Mouse (Mus musculus): ENCODE measurements around the gene Ptprm.
A peak's percentile ranks its signal among the peaks of the same experiment; 100 is the strongest.

Gene Ptprm

DNA sequence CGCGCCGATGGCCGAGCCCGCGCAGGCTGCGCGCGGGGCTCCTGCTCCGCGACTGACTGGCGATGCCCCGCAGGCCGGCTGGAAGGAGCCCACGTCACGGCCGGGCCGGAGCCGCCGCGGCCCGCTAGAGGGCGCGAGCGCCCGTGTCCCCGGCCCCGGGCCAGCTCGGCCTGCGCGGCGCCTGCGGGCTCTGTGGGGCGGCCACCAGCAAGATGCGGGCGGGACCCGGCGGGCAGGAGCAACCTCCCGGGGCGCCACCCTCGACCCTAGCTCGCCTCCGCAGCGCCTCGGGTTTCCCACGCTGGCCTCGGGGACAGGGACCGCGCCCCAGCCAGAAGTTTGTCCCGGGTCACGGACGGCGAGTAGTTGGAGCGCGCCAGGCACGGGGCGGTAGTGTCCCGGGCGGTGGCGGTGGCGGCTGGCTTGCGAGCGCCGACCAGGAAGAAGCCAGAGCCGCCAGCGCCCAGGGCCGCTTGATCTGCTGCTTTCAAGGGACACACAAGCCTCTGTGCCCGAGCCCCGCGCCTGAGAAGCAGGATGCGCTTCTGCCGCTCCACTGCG is at the start of gene Ptprm:
Gene Ptprm (minus strand): TSS at position 7 of the 561 bp plus-strand sequence.
- peak; percentile 49 for DNase-seq (ENCODE audit: low read depth, low spot score)

DNA sequence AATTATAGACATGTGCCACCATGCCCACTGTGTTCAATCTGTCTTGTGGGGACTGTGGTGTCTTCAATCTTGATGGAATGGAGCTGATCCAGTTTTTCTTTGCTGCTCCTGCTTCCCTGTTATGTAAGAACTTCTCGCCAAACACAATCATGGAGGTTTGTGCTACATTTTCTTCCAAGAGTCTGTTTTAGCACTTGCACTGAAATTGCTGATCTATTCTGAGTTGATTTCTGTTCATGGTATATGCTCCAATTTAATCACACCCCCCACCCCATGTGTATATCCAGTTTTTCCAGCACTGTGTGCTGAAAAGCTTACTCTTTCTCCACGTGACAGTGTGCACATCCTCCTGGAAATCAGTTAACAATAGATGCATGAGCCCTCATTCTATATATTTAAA is 41.9 kb upstream of the Ptprm start:
- no peak for DNase-seq (ENCODE audit: low read depth, low spot score)

DNA sequence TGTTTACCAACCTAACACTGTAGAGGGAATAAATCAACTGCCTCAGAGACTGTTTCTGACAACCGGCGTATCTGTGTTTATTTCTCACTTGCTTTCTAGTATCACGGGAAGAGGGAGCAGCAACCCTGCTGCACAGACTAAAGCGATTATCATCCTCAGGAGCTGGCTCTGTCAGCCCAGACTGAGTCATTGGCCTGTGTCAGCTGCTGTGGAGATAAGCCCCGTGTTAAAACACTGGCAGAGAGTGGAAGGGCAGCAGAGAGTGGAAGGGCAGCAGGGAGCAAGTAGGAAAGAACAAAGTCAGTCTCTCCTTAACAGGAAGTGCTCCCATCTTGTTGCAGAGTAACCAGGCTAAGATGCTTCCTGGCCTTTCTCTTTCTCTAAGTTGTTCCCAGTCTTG is 36.6 kb upstream of the Ptprm start:
- no peak for DNase-seq (ENCODE audit: low read depth, low spot score)

DNA sequence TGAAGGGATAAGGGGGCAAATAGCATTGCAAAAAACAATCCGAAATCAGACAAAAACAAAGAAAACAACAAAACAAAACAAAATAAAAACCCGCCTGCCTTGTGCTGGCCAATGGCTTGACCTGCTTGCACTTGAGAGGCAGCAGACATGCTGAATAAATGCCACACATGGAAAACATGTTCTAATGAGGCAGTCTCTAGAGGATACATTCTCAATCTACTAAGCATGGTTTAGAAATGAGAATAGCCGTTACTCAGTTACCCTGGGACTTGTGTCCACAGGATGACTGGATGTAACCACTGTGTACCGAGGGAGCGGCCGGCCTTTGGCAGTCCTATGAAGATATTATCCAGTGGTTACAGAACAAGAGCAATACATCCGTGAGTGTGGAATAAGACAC is 33.9 kb upstream of the Ptprm start:
- DNase-seq (ENCODE audit: low read depth, low spot score): no peak

DNA sequence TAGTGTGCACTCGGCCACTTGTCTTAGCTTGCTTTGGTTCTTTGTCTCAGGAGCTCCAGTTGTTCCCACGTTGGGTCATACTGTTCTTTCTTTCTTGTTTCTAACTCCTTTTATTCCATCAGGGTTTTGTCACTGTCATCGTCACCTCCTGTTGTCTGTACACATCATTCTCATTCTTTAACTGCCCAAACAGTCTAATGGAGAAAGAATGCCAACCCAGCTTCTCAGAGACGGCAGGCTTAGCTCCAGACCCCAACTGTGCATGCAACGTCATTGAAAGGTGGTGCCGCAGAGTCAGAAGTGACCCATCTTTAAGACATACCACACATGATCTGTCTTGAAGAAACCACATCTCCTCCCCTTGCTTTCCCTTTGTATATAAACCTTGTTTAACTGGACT is 31.0 kb upstream of the Ptprm start:
- no peak for DNase-seq (ENCODE audit: low read depth, low spot score)

DNA sequence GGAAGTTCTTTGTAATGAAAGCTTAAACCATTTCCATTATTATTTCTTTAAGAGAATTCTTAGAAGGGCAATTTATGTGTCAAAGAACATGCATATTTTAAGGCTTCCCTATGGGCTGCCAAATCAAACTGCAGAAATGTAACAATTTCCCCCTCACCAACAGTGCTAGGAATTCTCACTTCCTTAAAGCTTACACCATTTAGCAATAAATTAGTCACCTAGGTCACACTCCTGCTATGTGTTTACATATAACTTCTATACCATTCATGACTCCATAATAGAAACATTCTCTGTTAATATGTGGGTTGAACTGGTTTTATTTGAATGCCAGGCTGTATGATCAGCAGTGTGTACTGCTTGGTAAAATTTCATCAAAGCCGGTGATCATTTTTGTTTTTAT is 29.4 kb upstream of the Ptprm start:
- DNase-seq (ENCODE audit: low read depth, low spot score): no peak

DNA sequence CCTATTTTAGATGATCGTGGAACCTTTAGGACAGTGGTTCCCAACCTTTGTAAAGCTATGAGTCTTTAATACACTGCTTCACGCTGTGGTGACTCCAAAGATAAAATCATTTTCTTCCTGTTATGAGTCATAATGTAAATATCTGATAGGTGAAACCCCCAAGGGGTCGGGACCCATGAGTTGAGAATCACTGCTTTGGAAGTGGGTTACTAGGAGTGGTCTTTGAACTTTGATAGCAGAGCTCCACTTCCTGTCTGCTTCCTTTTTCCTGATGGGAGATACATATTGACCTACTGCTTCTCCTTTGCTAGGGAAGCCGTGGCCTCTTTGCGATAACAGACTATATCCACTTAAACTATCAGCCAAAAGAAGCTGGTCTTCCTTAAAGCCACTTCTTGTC is 27.4 kb upstream of the Ptprm start:
- no peak for DNase-seq (ENCODE audit: low read depth, low spot score)

DNA sequence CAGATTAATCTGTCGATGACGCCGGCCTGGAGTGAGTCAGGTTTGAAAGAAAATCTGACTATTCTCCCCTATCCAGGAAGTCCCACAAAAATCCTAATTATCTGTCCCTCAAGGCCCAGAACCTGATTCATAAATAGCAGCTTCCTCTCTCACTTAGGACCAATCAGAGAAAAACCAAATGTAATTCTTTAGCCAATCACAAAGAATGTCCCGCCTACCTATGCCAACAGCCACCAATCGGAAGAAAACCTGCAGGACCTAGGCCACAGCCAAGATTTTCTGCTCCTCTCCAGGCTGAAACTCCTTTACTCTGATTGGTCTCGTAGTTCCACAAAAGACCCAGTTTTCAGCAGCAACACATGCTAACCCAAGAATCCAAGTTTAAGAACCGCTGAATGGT is 13.6 kb upstream of the Ptprm start:
- no peak for DNase-seq (ENCODE audit: low read depth, low spot score)

DNA sequence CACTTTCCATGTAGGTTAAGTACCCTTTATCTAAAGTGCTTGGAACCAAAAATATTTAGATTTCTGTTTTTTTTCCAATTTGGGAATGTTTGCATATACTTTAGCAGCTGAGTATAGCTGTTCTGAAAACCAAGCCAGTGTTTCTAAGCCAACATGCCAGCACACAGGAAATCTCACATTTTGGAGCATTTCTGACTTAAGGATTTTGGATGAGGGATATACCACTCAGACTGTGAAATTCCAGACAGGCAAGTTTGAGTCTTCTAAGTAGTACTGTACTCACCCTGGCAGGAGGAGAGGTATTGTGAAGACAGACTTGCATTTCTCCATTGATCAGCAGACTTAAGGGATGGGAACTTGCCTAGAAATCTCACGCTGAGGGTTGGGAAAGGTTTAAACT is 10.2 kb upstream of the Ptprm start:
- DNase-seq (ENCODE audit: low read depth, low spot score): no peak

DNA sequence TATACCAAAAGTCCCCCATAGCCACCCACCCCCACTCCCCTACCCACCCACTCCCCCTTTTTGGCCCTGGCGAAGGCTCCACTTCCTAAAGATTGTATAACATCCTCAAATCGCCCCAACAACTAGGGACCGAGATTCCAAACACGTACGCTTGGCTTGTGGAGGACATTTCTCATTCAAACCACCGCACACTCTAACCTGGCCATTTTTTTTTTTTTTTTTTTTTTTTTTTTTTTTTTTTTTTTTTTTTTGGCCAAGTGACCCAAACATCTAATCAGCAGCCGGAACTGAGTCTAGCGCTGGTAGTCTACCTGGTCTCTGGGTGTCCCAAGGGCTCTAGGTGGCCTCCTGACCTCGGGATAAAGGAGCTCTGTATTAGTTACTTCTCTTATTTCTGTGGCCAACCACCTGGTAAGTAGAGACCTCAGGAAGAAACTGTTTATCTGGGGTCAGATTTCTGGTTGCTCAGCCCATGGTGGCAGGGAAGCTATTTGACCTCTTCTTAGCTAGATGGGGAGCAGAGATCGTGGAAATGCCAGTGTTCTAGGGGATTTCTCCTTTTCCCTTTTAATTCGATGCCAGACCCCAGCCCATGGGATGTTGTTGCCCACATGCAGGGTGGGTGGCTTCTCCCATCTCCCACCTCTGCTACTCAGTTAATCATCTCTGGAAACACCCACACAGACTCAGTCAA is 9.3 kb upstream of the Ptprm start:
- no peak for DNase-seq (ENCODE audit: low read depth, low spot score)

DNA sequence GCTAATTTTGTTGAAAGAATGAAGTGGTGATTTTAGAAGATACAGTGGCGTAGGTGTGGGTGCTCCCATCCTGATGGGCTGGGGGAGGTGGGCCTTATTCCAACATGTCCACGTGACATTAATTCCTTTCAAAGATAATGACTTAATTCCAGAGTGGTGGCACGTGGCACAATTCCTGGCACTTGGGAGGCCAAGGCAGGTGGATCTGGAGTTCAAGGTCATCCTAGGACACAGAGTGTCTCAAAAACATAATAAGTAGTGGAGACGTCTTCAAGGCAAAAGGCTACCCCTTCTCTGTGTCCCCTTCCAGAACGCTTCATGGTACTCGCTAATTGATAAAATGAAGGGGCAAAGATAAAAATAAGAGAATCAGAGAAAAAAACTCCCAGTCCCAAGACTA is 7.9 kb upstream of the Ptprm start:
- no peak for DNase-seq (ENCODE audit: low read depth, low spot score)

DNA sequence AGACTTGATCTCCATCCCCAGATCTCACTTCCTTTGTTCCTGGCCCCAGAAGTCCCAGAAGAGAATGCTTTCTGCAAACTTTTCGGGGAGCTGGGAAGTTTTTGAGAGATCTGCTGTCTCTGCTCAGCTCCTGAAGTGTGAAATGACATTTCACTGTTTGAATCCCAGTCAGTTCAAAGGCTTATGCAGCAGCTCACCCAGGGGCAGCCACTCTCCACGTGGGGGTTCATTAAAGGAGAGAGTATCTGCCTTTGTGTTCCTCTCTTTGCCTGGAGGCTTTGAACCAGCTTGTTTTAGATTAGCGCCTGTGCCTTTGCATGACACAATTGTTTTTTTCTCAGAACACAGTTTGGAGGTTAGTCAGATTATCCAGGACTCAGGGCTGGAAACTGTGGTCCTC is 6.3 kb upstream of the Ptprm start:
- DNase-seq (ENCODE audit: low read depth, low spot score): no peak

DNA sequence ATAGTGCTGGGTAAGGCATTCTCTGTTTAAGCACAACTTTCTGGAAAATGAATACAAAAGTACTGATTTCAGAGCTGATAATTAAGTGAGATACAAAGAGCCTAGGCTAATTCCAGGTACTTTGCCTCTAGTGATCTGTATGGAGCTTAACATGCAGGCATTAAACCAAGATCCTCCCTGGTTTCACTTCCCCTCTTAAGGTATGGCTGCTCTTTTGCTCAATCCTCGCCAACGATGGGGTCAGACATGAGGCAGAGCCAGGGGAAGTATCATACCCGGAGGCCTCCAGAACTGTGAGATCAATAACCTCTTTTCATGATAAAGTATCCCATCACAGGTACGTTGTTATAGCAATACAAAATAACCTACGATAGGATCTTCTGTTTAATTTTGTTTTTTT is 5.3 kb upstream of the Ptprm start:
- DNase-seq (ENCODE audit: low read depth, low spot score): no peak

DNA sequence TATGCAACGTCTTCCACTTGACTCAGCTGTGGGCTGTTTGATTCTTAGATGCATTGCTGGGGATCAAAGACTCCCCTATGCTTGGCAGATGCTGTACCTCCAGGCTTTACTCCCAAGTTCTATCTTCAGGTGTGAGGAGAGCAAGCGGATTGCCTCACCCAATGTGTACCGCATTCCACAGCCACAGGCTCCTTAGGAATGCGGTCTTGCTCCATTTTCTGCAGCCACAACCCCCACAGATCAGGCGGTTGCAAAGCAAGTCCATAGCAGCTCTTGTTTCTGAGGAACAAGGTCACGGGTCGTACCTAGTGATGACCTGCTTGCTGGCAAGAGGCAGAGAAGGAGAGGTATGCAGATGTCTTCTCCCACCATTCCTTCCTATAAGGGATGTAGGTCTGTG is 4.3 kb upstream of the Ptprm start:
- DNase-seq (ENCODE audit: low read depth, low spot score): peak; percentile 22

DNA sequence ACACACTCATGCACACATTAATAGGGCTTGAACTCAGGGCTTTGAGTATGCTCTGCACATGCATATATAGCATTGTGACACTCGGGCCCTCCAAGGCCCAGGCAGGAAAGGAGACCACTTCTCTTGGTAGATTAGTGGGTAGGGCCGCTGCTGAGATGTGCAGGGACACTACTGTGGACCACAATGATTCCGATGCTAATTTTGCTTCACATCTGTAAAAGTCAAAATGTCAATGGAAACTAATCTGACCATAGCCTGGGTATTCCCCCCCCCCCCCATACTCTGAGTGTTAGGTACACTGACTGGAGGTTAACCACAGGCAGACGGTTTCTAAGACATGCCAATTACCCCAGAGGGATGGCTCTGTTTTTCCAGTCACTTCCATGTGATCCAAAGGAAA is 2.9 kb upstream of the Ptprm start:
- no peak for DNase-seq (ENCODE audit: low read depth, low spot score)

DNA sequence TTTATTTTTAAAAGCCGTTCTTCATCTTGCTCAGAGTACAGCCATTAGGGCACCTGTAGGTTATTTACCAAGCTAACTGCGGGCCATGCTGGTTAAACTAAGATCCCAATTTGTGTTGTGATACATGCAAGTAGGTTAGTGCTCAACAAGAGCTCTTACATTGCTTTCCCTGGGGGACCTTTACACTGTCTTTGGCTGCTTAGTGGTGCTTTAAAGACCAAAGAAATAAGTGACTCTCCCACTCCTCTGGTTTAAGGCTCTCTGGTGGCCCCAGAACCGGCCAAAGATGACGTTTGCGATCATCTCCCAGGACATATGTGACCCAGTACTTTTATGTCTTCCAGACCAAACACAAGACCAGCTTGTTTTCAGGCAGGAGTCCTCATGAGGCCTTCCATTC is 994 bp upstream of the Ptprm start:
- DNase-seq (ENCODE audit: low read depth, low spot score): peak; percentile 6

DNA sequence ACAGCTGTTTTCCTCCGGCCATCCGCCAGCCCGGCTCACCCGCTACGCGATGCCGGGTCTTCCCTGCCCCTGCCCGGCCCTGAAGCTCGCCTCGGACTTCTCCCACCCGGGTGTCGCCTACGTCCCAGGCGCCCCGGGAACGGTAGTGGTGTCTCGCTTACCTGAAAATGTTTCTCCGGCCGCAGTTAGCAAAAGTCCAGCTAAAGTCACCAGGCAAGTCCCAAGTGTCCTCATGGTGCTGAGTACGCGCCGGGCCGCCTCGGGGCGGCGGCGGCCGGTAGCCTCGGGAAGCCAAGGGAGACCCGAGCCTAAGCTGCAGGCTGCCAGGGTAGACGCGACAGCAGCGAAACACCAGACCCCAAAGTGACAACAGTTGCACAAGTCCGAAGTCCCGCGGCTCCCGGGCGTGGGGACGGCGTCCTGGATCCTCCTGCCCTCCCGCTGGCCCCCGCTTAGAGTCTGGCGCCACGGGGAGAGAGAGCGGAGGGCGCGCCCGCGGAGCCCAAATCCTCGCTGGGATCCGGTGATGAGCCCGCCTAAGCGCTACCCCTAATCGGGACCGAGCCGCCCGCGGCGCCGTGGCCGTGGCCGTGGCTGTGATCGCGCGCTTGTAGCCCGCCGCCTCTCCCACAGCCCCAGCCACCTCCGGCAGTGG is 334 bp downstream of the Ptprm start:
- peak; percentile 7 for DNase-seq (ENCODE audit: low read depth, low spot score)

DNA sequence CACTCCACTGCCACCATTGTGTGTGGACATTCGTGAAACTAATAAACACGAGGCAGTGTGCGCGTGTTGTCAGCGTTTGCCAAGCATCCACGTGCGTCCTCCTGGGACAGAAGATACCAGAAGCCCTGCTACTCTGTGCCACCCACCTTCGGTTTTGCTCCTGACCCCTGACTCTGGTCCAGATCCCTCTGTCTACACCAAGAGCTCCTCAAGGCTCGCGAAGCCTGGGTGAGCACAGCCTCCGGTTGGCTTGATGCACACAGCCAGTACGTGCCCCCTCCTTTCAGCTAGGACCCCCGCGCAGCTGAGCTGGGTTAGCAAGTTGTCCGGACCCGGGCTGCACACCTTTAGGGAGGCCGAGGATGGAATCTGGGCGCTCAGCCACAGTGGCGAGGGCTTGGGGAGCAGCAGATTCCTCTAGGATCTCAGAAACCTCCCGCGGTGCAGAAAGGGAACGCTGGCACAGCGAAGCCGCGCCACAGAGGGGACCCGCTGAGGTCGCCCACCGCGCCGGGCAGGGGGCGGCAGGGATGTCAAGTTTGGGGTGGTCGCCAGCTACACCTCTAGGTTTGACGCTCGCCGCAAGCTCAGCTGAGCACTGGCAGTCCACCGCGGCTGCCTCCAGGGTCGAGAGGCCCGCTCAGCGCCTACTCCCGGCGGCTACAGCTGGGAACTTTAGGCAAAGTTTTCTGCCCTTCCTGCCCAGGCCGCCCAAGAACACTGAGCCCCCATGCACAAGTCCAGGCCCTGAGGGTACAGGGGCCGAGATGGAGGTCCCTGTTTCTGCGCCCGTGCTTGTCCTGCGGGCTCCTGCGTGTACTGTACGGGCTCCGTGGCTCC is 1.1 kb downstream of the Ptprm start:
- DNase-seq (ENCODE audit: low read depth, low spot score): peak; percentile 14

DNA sequence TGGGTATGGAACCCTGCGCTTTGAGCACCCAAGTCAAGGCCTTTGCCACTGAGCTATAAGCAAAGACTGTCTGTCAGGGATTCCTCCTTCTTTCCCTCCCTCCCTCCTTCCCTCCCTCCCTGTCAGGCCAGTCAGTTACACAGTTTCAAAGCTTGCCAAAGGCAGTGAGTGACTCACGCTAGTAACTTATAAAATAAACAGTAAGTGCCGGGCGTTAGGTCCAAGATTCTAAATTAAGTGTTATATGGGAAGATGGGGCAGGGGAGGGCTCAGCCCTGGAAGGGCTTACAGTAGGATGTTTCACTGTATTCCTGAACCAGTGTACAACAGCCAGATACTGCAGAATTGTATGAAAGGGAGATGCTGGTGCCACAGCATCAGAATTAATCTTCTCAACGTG is 2.8 kb downstream of the Ptprm start:
- no peak for DNase-seq (ENCODE audit: low read depth, low spot score)

DNA sequence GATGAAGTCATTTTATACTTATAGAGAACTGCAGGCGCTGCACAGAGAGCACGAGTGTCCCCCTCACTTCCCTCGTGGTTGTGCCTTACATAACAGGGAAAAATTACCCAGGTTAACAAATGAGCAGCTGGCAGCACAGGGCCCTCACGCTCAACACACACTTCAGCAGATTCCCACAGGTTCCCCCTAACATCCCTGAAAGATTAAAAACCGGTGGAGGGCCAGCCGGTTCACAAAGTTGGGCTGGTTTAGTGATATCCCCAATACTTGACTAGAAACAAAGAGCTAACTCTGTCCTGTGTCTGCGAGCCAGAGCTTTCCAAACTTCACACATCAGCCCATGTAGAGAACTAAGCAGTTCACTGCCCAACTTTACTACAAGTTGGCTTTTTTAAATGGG is 3.7 kb downstream of the Ptprm start:
- DNase-seq (ENCODE audit: low read depth, low spot score): no peak

DNA sequence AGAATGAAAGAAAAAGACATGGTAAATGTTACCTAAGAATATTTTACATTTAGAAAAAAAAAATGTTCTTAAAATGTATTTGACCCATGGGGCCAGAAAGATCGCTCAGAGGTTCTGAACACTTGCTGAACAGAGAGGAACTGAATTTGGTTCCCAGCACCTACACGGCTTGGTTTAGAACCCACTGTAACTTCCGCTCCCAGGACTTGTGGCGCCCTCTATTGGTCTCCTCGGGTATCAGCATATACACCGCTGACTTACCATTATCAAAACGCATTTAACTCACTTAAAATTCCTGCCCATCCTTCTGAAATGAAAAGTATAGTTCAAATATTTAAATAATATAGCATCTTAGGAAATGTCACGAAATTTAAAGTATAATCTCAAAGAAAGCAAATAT is 4.7 kb downstream of the Ptprm start:
- DNase-seq (ENCODE audit: low read depth, low spot score): peak; percentile 38

DNA sequence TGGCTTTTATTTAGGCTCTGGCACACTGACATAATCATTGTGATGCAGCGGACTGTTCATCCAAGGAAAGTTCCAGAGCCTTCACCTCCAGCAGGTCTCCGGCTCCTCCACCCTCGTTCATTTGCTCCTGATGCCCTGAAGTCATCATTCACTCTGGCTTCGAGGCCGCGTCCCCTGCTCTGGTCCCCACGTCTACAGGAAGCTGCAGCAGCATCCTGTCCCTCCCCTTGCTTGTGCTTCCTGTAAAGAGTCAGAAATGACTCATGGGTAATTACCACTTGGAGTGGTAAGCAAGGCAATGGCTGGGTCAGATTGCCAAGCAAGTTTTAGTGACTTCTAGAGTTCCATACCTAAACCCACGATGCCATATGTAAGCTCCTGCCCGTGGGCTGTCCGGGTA is 7.3 kb downstream of the Ptprm start:
- no peak for DNase-seq (ENCODE audit: low read depth, low spot score)

DNA sequence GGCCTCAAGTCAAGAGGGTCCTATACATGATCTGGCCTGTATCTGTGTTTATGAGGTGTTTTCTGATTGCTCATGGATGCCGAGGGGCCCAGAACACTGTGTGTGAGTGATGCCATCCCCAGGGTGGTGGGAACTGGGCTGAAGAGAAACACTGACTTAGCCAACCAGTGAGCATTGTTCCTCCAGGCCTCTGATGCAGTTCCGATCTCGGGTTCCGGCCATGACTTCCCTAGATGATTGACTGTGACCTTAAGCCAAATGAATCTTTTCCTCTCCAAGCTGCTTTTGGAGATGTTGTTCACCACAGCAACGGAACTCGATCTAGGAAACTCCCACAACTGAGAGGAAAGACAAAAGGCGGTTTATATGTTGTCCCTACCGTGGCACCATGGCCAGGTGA is 9.1 kb downstream of the Ptprm start:
- no peak for DNase-seq (ENCODE audit: low read depth, low spot score)
